Mouse (Mus musculus) MEL (cell line): Measurements from ENCODE around the gene Srprb.

ENCODE experiments used
- BHLHE40 ChIP-seq: IDR thresholded peaks from 2 replicates; pipeline ENCODE4 v1.6.1; 2012; ENCODE audit warnings: low read depth, mild to moderate bottlenecking, inconsistent platforms, low read length, improper control_type of control experiment, borderline replicate concordance
- CHD2 ChIP-seq: IDR thresholded peaks from 2 replicates; pipeline ENCODE4 v1.6.1; 2011; ENCODE audit warnings: low read length, improper control_type of control experiment
- CTCF ChIP-seq, 3 experiments: IDR thresholded peaks in 2 of 3; conservative IDR thresholded peaks in 1 of 3; 2 replicates each; pipeline ENCODE4 v1.5.1; 2011 to 2012; ENCODE audit warnings: low read length in 3 of 3, low read depth in 2 of 3, mild to moderate bottlenecking in 2 of 3, improper control_type of control experiment in 1 of 3, inconsistent platforms in 1 of 3, mixed read lengths in 1 of 3, moderate library complexity in 1 of 3; ENCODE audit not compliant: control insufficient read depth in 1 of 3, insufficient read depth in 1 of 3, poor library complexity in 1 of 3, severe bottlenecking in 1 of 3
- EP300 ChIP-seq, 2 experiments: IDR thresholded peaks; 2 replicates each; pipeline ENCODE4 v1.6.1; 2011; ENCODE audit warnings: improper control_type of control experiment in 2 of 2, low read length in 2 of 2, low read depth in 1 of 2, mild to moderate bottlenecking in 1 of 2
- ETS1 ChIP-seq: IDR thresholded peaks from 2 replicates; pipeline ENCODE4 v1.6.1; 2012; ENCODE audit warnings: low read depth, mild to moderate bottlenecking, inconsistent platforms, low read length, improper control_type of control experiment, moderate library complexity
- MAFK ChIP-seq: IDR thresholded peaks from 2 replicates; pipeline ENCODE4 v1.6.1; 2011; ENCODE audit warnings: low read depth, mild to moderate bottlenecking, low read length, improper control_type of control experiment, borderline replicate concordance
- MAX ChIP-seq: IDR thresholded peaks from 2 replicates; pipeline ENCODE4 v1.6.1; 2011; ENCODE audit warnings: low read length, improper control_type of control experiment
- POLR2A ChIP-seq, 2 experiments: IDR thresholded peaks; 2 replicates each; pipeline ENCODE4 v1.6.1; 2011 to 2012; ENCODE audit warnings: low read length in 2 of 2, mild to moderate bottlenecking in 2 of 2, control low read depth in 1 of 2, improper control_type of control experiment in 1 of 2, low read depth in 1 of 2, moderate library complexity in 1 of 2; ENCODE audit not compliant: control insufficient read depth in 1 of 2, insufficient read depth in 1 of 2, poor library complexity in 1 of 2
- RAD21 ChIP-seq: IDR thresholded peaks from 2 replicates; pipeline ENCODE4 v1.6.1; 2011; ENCODE audit warnings: mild to moderate bottlenecking, low read depth, low read length, improper control_type of control experiment
- SIN3A ChIP-seq: IDR thresholded peaks from 2 replicates; pipeline ENCODE4 v1.6.1; 2012; ENCODE audit warnings: low read length, improper control_type of control experiment, inconsistent platforms
- ZKSCAN1 ChIP-seq: IDR thresholded peaks from 2 replicates; pipeline ENCODE4 v1.6.1; 2012; ENCODE audit warnings: low read depth, mild to moderate bottlenecking, inconsistent platforms, low read length, improper control_type of control experiment, moderate library complexity

- no peak for TF ChIP-seq POLR2A (IDR thresholded peaks at IDR 0.05; ENCODE audit: control insufficient read depth in 1 of 2, insufficient read depth in 1 of 2, low read depth in 1 of 2, low read length in 2 of 2, poor library complexity in 1 of 2)
- no peak for TF ChIP-seq EP300 (IDR thresholded peaks at IDR 0.05; ENCODE audit: low read depth in 1 of 2, low read length in 2 of 2)
- TF ChIP-seq CTCF (IDR thresholded peaks at IDR 0.05 in 2 of 3, conservative IDR thresholded peaks at IDR 0.05 in 1 of 3; ENCODE audit: control insufficient read depth in 1 of 3, insufficient read depth in 1 of 3, low read depth in 2 of 3, low read length in 3 of 3, poor library complexity in 1 of 3, severe bottlenecking in 1 of 3): no peak
- TF ChIP-seq CHD2: no peak
- no peak for TF ChIP-seq SIN3A
- TF ChIP-seq MAFK: no peak
- no peak for TF ChIP-seq ETS1
- TF ChIP-seq BHLHE40: no peak
- TF ChIP-seq MAX: no peak
- no peak for TF ChIP-seq ZKSCAN1
- no peak for TF ChIP-seq RAD21
Measured at GRCm38 (mm10) chr9:103208802-103209423, 7.0 kb upstream of the Srprb start.
